Mouse (Mus musculus) kidney, adult 2 months (tissue): ENCODE data around the gene Isoc2b.

ENCODE experiments used
- CTCF ChIP-seq: fragments of 200-500 bp; conservative IDR thresholded peaks from 2 replicates; pipeline ENCODE4 v1.5.1; 2011; ENCODE audit warnings: low read depth, mild to moderate bottlenecking, control low read depth, low read length, moderate library complexity, mixed read lengths; ENCODE audit not compliant: insufficient read depth, insufficient read length
- POLR2A ChIP-seq: fragments of 200-500 bp; IDR thresholded peaks from one replicate; pipeline ENCODE4 v1.6.1; 2011; ENCODE audit warnings: low read depth, low read length, control low read depth

DNA sequence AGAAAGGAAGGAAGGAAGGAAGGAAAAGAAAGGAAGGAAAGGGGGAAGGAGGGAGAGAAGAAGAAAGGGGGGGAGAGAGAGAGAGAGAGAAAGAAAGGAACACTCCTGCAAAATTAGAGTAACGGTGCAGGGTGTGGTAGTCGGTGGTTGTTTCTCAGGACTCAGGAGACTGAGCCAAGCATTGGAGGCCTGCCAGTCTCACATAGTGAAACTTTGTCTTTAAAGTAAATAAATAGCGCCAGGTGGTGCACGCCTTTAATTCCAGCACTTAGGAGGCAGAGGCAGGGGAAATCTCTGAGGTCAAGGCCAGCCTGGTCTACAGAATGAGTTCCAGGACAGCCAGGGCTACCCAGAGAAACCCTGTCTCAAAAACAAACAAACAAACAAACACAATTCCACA, 16.6 kb upstream of the Isoc2b start:
- TF ChIP-seq CTCF = no peak
- TF ChIP-seq POLR2A = no peak
